Mouse (Mus musculus): ENCODE data around the gene Apoc3. TPM values are rescaled to one million over a fixed set of nuclear protein-coding genes. Genes with fewer than 3 reads are reported as not detected.

The Apoc3 gene
- polyA plus RNA-seq, 1 experiment from 2014 or later: not detected

DNA sequence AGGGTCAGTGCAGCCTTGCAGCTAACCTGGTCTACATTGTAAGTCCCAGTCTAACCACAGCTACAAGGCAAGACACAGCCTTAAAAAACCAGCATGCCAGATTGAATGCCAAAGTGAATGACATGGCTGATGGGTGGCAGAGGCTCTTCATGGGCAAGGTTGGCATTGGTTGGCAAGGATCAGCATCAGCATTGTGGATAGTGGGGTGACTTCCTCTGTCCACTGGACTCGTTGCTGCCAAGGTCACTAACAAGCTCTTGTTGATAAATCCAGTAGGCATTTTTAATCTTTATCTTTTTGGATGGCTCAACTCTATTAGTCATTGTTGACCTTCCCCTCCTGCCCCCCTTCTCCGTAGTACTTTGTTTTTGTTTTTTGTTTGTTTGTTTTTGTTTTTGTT is 35.8 kb downstream of the Apoc3 start:
- H3K9me3 ChIP-seq: no peaks in the 10 kb centered on the region
- no peak for DNase-seq (ENCODE audit: low spot score)
- no peaks in the 10 kb centered on the region for H3K27me3 ChIP-seq (ENCODE audit: insufficient read depth, poor library complexity, severe bottlenecking)
- H3K27ac ChIP-seq: no peak overlapping the region
- no peak overlapping the region for H3K4me3 ChIP-seq
- 74% methylated on average over 2 of the region's 2 CpGs for WGBS
- H3K36me3 ChIP-seq: peaks cover 51% of the 10 kb centered on the region
- peaks cover 62% of the 10 kb centered on the region for H3K4me1 ChIP-seq

DNA sequence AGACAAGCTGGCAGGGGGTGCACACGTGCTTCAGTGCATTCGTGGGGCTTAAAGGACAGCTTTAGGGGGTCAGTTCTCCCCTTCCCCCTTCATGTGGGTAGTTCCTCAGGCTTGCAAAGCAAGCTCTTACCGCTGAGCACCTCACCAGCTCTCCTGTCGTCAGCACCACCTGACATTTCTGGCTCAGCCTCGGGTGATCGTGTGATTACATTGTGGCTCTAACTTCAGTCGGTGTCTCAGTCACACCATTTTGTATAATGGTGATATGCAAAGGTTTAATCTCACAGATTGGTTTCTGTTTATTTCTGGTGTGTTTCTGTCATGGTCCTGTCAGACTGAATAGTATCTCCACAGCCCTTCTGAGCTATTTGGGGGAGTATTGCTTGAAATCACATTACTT is 36.5 kb downstream of the Apoc3 start:
- Histone ChIP-seq H3K9me3 (no peaks in the 10 kb centered on the region), H3K27me3 (ENCODE audit: insufficient read depth, poor library complexity, severe bottlenecking) (no peaks in the 10 kb centered on the region), H3K27ac (peak overlapping the region; percentile 53; the same call in 1 of the 2 replicates), H3K36me3 (peaks cover 44% of the 10 kb centered on the region), H3K4me1 (peaks cover 63% of the 10 kb centered on the region), H3K4me3 (no peak overlapping the region)
- WGBS: 61% methylated on average over 7 of the region's 7 CpGs
- no peak for DNase-seq (ENCODE audit: low spot score)

DNA sequence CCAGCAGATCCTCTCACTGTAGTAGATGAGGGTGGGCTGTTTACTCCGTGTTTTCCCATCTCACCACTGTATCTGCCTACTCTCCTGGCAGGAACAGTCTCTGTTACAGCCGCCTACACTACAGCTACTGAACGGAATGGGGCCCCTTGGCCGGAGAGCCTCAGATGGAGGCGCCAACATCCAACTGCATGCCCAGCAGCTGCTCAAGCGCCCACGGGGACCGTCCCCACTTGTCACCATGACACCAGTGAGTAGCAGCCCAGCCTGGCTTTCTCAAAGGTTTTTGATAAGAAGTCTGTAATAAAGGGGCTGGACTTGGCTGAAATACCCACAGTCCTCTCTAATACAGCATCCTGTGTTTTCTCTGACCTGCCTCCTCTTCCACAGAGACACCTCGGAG is 37.0 kb downstream of the Apoc3 start:
- DNase-seq (ENCODE audit: low spot score): no peak
- Histone ChIP-seq H3K27ac (peak overlapping the region; percentile 53), H3K9me3 (no peaks in the 10 kb centered on the region), H3K4me3 (no peak overlapping the region), H3K36me3 (peaks cover 43% of the 10 kb centered on the region), H3K27me3 (ENCODE audit: insufficient read depth, poor library complexity, severe bottlenecking) (no peaks in the 10 kb centered on the region), H3K4me1 (peaks cover 60% of the 10 kb centered on the region)
- WGBS: 68% methylated on average over 9 of the region's 9 CpGs

DNA sequence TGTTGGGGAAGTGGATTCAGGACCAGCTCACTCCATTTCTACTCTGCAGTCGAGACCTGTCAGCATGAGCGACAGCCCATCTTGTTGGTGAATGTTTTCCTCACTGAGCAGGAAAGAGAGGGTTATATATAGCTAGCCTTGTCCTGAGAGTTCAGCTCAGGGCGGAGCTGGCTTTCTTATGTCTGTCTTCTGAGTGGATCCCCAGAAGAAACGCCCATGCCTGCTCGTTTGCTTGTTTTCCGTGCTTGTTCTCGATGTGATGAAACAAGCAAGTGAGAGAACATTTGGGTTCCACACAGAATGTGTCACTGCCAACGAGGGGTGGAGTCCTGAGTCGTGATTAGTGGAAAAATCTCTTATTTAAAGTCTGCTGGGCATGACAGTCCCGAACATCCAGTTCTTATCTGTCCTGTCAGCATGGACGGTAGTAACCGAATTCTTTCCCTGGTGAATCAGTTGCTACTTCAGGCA is 38.7 kb downstream of the Apoc3 start:
- no peaks in the 10 kb centered on the region for H3K9me3 ChIP-seq
- peak overlapping the region; percentile 86 for H3K27ac ChIP-seq
- H3K36me3 ChIP-seq: peaks cover 35% of the 10 kb centered on the region
- WGBS: 24% methylated on average over 12 of the region's 12 CpGs
- peaks cover 46% of the 10 kb centered on the region for H3K4me1 ChIP-seq
- H3K4me3 ChIP-seq: peak overlapping the region; percentile 32
- H3K27me3 ChIP-seq (ENCODE audit: insufficient read depth, poor library complexity, severe bottlenecking): no peaks in the 10 kb centered on the region
- peak; percentile 82 for DNase-seq (ENCODE audit: low spot score)

DNA sequence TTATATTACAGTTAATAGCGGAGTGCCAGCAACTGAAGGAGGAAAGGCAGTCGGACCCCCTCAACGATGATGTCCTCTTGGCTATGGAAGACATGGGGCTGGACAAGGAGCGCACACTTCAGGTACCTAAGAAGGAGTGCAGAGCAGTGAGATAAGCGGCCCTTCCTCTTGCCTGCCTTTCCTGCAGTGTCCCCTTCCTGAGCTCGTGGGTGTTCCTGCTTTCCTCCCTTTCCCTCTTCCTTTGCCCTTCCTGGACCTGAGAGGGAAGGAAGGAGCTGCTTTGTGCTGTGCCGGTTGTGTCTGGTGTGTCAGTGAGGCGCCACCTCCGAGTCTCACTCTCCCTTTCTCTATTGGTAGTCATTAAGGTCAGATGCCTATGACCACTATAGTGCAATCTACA is 40.6 kb downstream of the Apoc3 start:
- H3K27me3 ChIP-seq (ENCODE audit: insufficient read depth, poor library complexity, severe bottlenecking): no peaks in the 10 kb centered on the region
- DNase-seq (ENCODE audit: low spot score): no peak
- H3K4me3 ChIP-seq: no peak overlapping the region
- no peaks in the 10 kb centered on the region for H3K9me3 ChIP-seq
- peak overlapping the region; percentile 5; the same call in 1 of the 2 replicates for H3K27ac ChIP-seq
- H3K4me1 ChIP-seq: peaks cover 49% of the 10 kb centered on the region
- peaks cover 30% of the 10 kb centered on the region for H3K36me3 ChIP-seq
- 81% methylated on average over 9 of the region's 9 CpGs for WGBS

DNA sequence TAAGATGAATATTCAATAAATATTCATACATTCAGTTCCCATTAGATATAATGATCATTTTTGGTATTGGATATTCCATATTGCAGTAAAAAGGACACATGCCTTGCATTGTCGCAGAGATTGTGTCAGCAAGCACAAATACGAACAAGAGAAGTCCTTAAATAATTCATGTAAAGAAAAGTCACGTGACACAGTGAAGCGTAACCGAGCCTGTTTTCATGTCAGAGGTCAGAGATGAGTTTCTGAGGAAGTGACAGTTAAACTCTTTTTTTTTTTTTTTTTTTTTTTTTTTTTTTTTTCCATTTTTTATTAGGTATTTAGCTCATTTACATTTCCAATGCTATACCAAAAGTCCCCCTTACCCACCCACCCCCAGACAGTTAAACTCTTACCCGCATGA is 42.8 kb downstream of the Apoc3 start:
- DNase-seq (ENCODE audit: low spot score): no peak
- no peaks in the 10 kb centered on the region for H3K27me3 ChIP-seq (ENCODE audit: insufficient read depth, poor library complexity, severe bottlenecking)
- no peak overlapping the region for H3K4me3 ChIP-seq
- H3K36me3 ChIP-seq: peaks cover 14% of the 10 kb centered on the region
- no peaks in the 10 kb centered on the region for H3K9me3 ChIP-seq
- no peak overlapping the region for H3K27ac ChIP-seq
- H3K4me1 ChIP-seq: peaks cover 30% of the 10 kb centered on the region
- WGBS: 92% methylated on average over 6 of the region's 6 CpGs

DNA sequence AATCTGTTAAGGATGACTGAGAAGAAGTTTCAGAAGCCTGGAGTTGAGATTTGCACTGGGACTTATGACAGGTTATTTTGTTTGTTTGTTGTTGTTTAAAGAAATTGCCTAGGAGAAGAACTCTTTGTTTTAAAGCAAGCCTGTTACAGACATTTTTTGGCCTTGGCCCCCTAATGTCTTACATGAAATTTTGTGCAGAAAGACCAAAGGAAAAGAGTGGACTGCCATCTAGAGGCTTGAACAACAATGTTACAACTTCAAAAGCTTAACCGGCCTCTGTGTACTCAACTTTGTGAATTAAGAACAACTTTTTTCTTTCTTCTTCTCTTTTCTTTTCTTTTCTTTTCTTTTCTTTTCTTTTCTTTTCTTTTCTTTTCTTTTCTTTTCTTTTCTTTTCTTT is 43.8 kb downstream of the Apoc3 start:
- peaks cover 14% of the 10 kb centered on the region for H3K36me3 ChIP-seq
- DNase-seq (ENCODE audit: low spot score): no peak
- H3K4me1 ChIP-seq: peaks cover 20% of the 10 kb centered on the region
- no peak overlapping the region for H3K27ac ChIP-seq
- no peaks in the 10 kb centered on the region for H3K27me3 ChIP-seq (ENCODE audit: insufficient read depth, poor library complexity, severe bottlenecking)
- no peak overlapping the region for H3K4me3 ChIP-seq
- no peaks in the 10 kb centered on the region for H3K9me3 ChIP-seq
- WGBS: 45% methylated on average over 1 of the region's 1 CpGs

DNA sequence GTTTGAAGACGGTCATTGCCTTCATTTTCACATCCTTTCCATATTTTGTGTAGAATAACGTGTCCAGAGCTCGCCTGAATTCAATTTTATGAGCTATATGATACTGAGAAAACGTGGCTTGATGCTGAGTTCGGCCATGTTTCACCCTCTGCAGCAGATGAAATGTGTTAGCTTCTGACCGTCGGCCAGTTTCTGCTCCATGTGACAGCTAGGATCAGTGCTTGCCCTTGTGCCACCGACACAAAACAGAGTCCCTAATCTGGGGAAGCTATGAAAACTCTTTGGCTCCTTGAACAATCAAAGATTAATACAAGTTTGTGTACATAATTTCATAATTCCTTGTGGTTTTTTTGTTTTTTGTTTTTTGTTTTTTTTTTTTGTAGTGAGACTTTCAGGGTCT is 44.2 kb downstream of the Apoc3 start:
- 66% methylated on average over 8 of the region's 8 CpGs for WGBS
- peaks cover 16% of the 10 kb centered on the region for H3K4me1 ChIP-seq
- DNase-seq (ENCODE audit: low spot score): no peak
- H3K9me3 ChIP-seq: no peaks in the 10 kb centered on the region
- peaks cover 14% of the 10 kb centered on the region for H3K36me3 ChIP-seq
- H3K27ac ChIP-seq: no peak overlapping the region
- H3K4me3 ChIP-seq: no peak overlapping the region
- no peaks in the 10 kb centered on the region for H3K27me3 ChIP-seq (ENCODE audit: insufficient read depth, poor library complexity, severe bottlenecking)

DNA sequence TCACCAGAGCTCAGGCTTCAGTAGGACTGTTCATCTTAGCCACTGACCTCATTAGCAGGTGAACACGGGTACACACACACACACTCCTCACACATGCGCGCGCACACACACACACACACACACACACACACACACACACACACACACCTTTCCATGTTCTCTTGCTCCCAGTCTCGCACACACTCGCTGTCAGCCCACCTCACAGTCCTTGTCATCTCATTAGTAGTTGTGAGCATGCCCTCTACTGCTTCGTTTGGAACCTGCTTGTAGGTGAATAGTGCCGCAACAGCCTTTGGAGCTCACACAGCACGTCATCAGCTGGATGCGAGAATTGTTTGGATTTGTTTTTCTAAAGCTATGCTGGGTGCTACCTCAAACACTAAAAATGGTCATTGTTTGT is 46.1 kb downstream of the Apoc3 start:
- H3K27ac ChIP-seq: no peak overlapping the region
- 87% methylated on average over 10 of the region's 10 CpGs for WGBS
- no peaks in the 10 kb centered on the region for H3K9me3 ChIP-seq

DNA sequence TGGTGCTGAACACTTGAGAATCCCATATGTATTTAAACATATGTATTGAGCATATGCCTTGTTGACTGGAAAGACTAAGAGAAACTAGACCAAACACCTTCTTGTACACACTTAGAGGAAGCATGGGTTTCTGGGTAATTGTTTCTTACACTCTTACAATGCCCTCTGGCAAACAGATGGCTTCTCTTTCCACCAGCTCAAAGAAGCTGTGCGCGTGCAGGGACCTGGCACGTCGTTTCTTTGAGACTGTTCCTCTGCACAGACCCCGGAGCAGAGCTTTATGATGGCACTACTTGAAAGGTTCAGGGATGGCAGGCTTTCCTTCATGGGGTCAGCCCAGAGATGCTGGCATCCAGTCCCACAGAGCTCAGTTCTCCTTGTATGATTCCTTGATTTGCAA is 46.5 kb downstream of the Apoc3 start:
- Histone ChIP-seq H3K27me3 (ENCODE audit: insufficient read depth, poor library complexity, severe bottlenecking) (no peaks in the 10 kb centered on the region), H3K36me3 (no peaks in the 10 kb centered on the region), H3K4me3 (no peak overlapping the region), H3K9me3 (no peaks in the 10 kb centered on the region), H3K4me1 (peaks cover 16% of the 10 kb centered on the region; the same call in 1 of the 2 replicates), H3K27ac (no peak overlapping the region)
- DNase-seq (ENCODE audit: low spot score): no peak
- 90% methylated on average over 5 of the region's 5 CpGs for WGBS

More for the DNA sequence above, 46.1 kb downstream of the Apoc3 start:
- DNase-seq (ENCODE audit: low spot score): no peak
- no peaks in the 10 kb centered on the region for H3K36me3 ChIP-seq
- peaks cover 16% of the 10 kb centered on the region; the same call in 1 of the 2 replicates for H3K4me1 ChIP-seq
- no peak overlapping the region for H3K4me3 ChIP-seq
- no peaks in the 10 kb centered on the region for H3K27me3 ChIP-seq (ENCODE audit: insufficient read depth, poor library complexity, severe bottlenecking)

DNA sequence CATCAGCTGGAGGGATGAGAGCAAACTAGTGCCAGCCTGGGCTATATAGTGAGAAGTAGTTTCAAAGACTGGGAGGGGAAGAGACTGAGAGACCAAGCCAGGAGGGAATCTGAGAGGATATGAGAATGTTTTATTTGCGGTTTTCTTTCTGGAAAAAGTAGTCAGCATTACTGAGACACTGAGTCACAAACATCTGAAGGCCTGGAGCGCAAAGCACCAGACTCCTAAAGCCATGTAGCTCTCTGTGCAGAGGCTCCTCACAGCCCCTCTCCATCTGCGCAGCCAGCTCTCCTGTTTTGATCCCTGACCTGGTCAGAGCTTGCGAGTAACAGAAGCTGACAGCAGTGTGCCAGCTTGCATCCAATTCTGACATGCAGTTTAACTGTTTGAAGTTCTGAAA is 47.1 kb downstream of the Apoc3 start:
- 89% methylated on average over 4 of the region's 4 CpGs for WGBS
- Histone ChIP-seq H3K27me3 (ENCODE audit: insufficient read depth, poor library complexity, severe bottlenecking) (no peaks in the 10 kb centered on the region), H3K4me3 (no peak overlapping the region), H3K27ac (no peak overlapping the region), H3K4me1 (peaks cover 16% of the 10 kb centered on the region; the same call in 1 of the 2 replicates), H3K9me3 (no peaks in the 10 kb centered on the region), H3K36me3 (no peaks in the 10 kb centered on the region)
- no peak for DNase-seq (ENCODE audit: low spot score)

DNA sequence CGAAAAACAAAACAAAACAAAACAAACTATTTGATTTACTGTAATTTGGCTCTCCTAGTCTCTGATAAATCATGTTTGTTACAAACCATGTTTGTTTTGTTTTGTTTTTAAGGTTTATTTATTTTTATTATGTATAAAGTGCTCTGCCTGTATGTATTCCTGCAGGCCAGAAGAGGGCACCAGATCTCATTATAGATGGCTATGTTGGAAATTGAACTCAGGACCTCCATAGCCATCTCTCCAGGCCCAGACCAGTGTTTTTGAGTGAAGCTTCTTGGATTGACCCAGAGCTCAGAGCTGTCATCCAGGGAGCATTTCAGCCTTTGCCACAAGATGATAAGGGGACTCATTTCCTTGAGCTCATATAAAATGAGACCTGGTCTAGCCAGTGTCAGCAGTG is 49.0 kb downstream of the Apoc3 start:
- Histone ChIP-seq H3K4me1 (peaks cover 16% of the 10 kb centered on the region; the same call in 1 of the 2 replicates), H3K36me3 (no peaks in the 10 kb centered on the region), H3K27me3 (ENCODE audit: insufficient read depth, poor library complexity, severe bottlenecking) (no peaks in the 10 kb centered on the region), H3K27ac (no peak overlapping the region), H3K4me3 (no peak overlapping the region), H3K9me3 (no peaks in the 10 kb centered on the region)
- no peak for DNase-seq (ENCODE audit: low spot score)
- WGBS: 79% methylated on average over 1 of the region's 1 CpGs

DNA sequence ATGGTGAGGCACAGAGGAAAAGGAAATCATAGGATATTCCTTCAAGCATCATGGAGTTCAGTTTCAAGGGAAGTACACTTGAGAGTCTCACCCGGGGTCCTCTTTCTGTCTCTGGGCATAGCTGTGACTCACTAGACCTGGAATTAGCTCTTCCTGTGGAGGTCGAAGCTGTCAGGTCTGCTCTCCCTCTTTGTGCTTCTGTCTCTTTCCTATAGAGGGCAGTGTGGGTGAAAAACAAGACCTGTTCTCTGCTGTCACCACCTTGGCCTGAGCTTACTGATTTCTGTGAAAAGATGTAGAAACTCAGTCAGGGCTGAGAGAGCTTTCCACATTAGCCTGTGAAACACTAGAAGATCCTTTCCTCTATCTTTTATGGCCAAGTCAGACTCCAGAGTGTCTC is 50.2 kb downstream of the Apoc3 start:
- 28% methylated on average over 2 of the region's 2 CpGs for WGBS
- H3K4me1 ChIP-seq: 0 out of 2 replicates have a peak, but pooled peaks cover 8% of the 10 kb centered on the region

DNA sequence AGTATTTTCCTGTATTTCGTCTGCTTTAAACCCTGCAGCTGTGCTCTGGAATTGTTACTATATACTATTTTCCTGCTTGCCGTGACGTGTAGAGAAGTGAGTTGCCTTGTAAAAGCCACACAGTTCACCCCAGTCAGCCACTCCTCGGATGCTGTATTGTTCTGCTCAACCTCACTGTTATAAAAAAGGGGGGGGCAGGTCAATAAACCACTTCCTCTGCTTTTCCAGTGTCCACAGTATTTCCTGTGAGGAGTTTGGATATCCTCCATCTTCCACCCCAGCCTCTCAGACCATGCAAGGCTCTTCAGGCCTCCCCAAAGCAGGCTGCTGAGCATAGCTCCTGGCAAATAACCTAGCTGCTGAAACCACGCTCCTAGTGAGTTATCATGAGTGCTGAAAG is 50.9 kb downstream of the Apoc3 start:
- H3K36me3 ChIP-seq: 0 out of 2 replicates have a peak, but pooled peaks cover 3% of the 10 kb centered on the region
- no peaks in the 10 kb centered on the region for H3K27me3 ChIP-seq (ENCODE audit: insufficient read depth, poor library complexity, severe bottlenecking)
- H3K4me3 ChIP-seq: no peak overlapping the region
- no peaks in the 10 kb centered on the region for H3K9me3 ChIP-seq
- 0 out of 2 replicates have a peak, but pooled peaks cover 8% of the 10 kb centered on the region for H3K4me1 ChIP-seq
- H3K27ac ChIP-seq: no peak overlapping the region
- WGBS: 58% methylated on average over 5 of the region's 5 CpGs
- no peak for DNase-seq (ENCODE audit: low spot score)

More for the DNA sequence above, 50.2 kb downstream of the Apoc3 start:
- no peak for DNase-seq (ENCODE audit: low spot score)
- H3K9me3 ChIP-seq: no peaks in the 10 kb centered on the region
- H3K36me3 ChIP-seq: 0 out of 2 replicates have a peak, but pooled peaks cover 2% of the 10 kb centered on the region
- no peaks in the 10 kb centered on the region for H3K27me3 ChIP-seq (ENCODE audit: insufficient read depth, poor library complexity, severe bottlenecking)
- no peak overlapping the region for H3K27ac ChIP-seq
- no peak overlapping the region for H3K4me3 ChIP-seq
